Mouse (Mus musculus): ENCODE measurements around the gene Rcor1.

Gene Rcor1

DNA sequence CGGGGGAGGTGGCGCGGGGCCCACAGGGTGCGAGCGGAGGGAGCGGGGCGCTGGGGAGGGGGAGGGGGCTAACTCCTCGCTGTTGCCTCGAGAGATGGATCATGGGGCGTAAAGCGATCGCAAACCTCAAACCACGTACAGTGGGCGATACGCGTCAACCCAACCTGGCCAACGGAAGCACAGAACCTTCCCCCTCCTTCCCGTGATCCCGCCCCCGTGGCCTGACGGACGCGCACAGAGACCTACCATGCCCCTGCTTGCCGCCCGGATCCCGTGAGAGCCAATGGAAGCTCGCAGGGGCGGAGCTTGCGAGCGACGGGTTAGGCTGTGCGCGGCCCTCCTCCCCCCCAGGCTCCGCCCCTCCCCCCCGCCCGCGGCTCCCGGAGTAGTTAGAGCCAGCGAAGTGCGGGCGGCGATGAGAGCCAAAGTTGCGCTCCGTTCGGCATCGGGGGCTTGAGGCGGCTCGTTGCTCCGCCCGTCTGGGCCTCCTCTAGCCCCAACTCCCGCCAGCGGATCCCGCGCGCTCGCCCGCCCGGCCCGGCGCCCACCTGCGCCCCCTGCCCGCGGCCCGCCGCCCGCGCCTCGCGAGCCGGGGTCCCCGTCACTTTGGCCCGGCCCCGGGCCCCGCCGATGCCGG, at the start of gene Rcor1:
Gene Rcor1, plus strand, starts transcription at position 376 of the 637 bp plus-strand sequence.
- peak; percentile 99 to 100 for DNase-seq

DNA sequence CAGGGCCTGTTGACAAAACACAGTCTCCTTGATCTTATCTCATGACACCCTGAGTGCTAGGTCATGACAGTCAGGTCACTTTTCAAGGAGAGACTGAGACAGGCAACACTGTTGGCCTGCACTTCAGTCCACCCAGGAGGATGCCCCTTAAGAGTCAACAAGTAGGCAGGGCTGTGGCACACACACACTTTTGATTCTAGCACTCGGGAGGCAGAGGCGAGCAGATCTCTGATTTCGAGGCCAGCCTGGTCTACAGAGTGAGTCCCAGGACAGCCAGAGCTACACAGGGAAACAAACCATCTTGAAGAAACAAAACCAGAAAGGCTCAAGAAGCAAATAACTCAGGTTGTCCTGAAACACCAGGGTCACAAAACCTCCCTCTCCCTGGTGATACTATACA, 49.7 kb upstream of the Rcor1 start:
- no peak for DNase-seq

DNA sequence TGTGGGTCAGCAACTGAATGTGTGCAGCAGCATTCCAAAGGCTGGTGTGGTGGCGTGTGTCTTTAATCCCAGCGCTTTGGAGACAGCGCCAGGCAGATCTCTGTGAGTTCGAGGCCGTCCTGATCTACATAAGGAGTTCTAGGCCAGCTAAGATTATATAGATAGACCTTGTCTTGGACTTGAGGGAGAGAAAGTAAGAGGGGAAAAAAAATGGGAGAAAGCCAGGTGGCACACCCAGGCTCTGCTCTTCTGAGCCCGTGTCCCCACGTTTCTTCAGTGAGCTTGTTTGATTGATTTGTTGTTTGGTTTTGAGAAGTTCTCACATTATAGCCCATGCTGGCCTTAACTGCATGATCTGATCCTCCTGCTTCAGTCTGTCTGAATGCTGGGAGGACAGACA, 48.7 kb upstream of the Rcor1 start:
- no peak for DNase-seq

DNA sequence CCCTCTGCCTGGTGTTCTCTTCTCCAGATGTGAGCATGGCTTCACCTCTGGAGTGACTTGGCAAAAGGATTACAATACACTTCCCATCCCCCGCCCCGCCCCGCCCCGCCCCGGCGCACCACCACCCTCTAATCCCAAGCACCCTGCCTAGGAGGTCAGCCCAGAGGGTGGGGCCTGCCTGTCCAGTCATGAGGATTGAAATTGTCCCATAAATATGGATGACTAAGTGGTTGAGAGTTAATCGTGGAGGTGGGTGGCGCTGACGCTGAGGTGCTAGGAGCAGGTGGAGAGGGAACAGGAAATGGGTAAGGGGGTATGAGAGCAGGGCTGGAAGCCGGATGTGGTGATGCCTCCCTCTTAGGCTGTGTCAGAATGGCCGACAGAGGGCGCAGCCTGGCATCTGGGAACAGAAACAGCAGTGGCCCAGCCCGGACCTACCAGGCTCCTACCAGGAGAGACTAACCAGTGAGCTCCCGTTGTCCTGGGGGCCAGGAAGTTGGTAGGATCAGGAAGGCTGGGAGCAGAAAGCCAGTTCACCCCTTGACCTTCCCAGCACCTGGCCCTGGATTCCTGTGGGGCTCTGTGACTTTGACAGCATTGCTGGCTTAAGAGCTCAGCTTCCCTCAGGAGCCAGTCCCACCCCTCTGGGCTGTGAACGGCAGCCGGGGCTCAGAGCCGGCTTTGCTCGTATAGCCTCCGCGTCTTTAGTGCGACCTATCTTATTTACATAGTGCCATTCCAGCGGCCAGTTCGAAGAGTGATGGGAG, 47.6 kb upstream of the Rcor1 start:
- DNase-seq, result peak; percentile 87 to 93

DNA sequence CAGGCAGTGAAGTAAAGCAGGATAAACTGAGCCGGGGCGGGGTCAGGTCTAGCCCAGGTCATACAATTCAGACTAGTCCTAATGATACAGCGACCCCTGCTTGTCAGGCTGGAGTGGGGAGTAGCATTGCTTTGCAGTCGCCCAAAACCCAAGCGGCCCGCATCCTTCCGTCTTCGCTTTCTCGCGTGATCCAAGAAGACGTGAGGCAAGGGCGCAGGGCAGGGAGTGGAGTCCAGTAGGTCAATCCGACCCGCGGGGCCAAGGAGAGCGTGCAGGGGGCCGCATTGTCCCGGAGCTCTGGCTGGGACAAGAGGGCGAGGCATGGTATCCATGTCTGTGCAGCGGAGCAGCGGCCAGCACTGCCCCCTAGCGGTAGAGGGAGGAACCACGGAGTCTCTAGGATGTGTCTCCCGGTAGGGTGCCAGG, 47.0 kb upstream of the Rcor1 start:
- DNase-seq, result peak; percentile 96

DNA sequence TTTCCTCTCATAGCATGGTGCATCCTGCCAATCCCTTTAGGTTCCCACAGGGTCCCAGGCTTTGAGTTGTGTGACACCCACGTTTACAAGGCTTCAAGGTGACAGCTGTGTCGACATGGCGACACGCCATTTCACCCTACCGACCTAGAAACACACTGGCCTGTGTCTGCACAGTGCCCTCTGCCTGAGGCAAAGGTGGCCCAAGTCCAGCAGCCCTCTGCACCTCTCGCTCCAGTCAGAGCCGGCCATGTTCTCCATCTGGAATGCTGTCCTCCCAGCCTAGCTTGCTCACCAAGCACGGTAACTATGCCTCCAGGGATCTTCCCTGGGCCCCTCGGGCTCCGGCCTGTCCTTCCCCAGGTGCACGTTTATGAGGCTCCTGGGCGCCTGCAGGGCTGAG, 46.4 kb upstream of the Rcor1 start:
- DNase-seq, result peak in 1 of 2 experiments; percentile 49

DNA sequence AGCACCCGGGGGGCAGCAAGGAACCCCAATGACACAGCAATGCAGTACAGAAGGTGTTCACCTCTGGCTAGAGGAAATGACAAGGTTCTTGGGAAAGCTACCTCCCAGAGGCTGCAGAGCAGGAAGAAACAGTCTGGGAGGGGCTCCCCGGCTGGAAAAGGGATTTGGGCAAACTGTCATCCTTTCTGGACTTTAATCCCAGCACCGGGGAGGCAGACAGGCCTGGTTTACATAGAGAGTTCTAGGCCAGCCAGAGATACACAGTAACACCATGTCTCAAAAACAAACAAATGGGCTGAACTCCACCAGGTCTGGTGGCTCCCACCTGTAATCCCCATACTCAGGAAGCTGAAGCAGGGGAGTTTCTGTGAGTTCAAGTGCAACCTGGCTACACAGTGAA, 45.9 kb upstream of the Rcor1 start:
- DNase-seq, result no peak

DNA sequence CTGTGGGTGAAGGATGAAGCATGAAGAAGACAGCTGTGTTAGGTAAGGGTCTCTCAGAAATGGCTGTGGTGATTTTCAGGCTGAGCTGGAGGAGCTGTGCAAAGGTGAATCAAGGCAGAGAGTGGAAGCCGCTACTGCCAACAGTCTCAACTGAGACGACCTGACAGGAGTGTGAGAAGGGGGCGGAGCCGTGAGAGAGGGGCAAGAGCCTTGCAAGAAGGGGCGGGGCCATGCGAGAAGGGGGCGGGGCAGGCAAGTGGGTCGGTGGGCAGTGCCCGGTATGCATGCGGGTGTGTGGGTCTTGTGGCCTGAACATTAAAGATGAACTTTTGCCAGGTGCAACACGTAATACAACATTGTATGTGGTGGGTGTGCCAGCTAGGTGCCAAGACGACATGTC, 44.5 kb upstream of the Rcor1 start:
- DNase-seq, result no peak

DNA sequence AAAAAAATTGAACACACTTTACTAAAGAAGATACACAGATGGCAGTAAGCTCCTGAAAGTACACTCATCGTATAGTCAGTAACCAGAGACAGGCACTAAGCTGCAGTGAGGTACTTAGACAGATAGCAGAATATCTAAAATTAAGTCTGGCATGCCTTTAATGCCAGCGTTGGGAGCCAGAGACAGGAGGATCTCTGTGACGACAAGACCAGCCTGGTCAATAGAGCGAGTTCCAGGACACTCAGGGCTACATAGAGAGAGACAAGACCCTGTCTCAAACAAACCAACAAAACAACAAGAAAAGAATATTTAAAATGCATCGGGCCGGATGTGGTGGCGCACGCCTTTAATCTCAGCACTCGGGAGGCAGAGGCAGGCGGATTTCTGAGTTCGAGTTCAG, 41.1 kb upstream of the Rcor1 start:
- DNase-seq, result no peak

DNA sequence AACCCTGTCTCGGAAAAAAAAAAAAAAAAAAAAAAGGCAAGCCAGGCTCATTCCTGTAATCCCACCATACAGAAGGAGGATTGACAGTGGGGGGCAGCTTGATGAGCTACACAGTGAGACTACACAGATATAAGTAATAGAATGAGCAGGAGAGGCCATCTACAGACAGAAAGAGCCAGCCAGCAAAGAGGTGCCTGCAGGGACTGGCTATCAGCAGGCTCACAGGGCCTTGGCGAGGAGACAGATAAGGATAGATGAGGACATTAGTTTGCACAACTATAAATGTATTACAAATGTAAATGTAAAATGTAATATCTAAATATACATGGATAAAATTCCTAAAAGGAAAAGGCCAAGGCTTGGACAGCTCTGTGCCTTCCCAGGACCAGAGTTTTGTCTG, 39.3 kb upstream of the Rcor1 start:
- no peak for DNase-seq

DNA sequence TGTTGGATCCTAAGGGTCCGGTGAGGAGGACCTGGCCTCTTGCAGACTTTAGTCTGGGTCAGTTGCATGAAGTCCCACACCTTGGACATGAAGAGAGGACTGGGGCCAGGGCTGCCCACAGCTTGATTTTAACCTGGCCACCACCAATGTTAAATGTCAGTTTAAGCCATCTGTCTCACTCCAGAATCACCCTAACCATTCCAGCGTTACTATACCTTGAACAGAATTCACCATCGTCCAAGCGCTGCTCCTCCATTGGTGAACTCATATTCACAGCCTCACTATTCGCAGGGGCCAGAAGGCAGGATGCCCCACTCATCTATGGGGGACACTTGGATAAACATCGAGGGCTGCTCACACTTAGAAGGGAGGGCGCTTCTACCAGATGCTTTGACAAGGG, 38.2 kb upstream of the Rcor1 start:
- DNase-seq, result no peak

DNA sequence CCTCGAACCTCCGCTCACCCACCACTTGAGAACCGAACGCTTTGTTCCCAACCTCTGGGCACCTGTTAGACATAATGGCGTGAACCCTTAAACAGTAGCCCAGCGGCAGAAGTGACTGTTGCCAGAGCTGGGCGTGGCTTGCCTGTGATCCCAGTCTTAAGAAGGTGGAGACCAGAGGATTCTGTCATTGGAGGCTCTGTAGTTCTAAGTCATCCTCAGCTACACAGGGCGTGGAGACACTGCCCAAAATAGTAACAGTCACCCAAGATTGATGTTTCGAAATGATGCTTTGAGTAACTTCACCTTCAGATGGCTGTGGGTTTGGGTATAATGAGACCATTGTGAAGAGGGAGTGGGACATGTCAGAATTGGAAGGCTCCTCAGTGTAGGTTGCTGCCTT, 35.0 kb upstream of the Rcor1 start:
- no peak for DNase-seq

DNA sequence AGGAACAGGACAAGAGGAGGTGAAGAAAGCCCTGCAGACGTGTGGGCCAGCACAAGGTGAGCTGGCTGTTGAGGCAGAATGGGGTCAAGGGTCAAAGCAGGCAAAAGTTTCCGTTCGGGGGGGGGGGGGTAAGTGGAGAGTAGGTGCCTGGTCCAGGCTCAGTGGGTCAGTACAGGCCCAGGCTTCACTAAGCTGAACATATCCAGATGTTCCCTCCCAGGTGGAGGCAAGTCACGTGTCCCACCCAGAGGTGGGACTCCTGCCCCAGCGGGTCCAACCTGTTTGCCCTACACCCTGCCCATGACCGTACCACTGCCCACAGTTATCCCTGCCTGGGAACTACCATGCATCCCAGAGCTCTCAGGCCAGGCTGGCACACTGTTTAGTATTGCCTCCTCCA, 33.3 kb upstream of the Rcor1 start:
- no peak for DNase-seq

DNA sequence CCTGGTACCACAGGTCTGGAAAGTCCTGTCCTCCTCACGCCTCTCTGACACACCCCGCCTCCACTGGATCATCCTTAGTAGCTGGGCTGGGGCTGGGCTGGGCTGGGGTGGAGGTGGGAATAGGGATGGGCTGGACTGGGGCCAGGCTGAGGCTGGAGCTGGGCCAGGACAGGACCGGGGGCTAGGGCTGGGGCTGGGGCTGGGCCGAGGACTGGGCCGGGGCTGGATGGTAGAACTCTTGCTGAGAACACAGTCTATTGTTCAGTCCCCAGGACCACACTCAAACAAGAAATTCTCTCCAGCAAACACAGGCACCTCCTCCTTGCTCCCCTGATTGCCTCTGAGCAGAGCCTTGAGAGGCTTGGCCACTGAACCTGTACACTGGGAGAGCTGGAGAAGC, 32.8 kb upstream of the Rcor1 start:
- DNase-seq, result no peak

DNA sequence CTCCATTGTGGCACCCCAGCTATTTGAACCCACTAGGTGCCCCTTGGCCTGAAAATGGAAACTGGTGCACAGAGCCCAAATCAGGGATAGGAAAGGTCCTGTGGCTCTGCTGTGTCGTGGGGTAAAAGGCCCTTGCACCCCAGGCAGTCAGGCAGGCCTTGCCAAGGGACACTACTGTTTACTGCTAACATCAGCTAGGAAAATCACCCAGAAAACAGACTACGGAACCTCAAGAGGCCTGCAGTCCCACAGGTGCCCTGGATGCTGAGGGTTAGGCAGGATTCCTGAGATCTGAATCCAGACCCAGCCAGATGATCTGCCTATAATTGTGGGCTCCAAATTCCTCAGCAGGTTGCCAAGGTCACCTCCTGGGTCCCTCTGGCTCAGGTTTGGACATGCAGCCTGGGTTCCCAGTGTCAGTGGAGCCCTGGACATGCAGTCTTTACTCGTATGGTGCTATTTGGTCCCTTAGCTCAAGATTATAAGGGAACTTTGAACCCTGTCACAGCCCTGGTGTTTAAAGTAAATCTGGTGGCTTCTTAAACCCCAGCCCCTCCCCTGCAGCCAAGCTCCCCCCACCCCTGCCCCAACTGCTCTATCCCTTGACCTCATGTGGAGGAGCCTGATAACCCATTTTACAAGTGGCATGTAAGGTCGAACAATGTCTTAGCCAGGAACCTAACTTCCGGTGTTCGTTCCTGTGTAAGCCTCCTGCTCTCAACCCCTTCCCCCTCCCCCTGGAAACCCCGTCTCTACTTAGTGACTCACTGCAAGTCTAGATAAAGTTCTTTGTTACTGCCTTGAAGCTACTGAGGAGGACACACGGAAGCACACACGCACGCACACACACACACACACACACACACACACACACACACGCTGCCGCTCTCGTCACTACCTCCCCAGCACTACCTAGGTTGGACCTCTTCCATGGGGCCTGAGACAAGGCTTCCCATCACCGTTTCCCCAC, 31.7 kb upstream of the Rcor1 start:
- DNase-seq, result peak; percentile 59 to 74

DNA sequence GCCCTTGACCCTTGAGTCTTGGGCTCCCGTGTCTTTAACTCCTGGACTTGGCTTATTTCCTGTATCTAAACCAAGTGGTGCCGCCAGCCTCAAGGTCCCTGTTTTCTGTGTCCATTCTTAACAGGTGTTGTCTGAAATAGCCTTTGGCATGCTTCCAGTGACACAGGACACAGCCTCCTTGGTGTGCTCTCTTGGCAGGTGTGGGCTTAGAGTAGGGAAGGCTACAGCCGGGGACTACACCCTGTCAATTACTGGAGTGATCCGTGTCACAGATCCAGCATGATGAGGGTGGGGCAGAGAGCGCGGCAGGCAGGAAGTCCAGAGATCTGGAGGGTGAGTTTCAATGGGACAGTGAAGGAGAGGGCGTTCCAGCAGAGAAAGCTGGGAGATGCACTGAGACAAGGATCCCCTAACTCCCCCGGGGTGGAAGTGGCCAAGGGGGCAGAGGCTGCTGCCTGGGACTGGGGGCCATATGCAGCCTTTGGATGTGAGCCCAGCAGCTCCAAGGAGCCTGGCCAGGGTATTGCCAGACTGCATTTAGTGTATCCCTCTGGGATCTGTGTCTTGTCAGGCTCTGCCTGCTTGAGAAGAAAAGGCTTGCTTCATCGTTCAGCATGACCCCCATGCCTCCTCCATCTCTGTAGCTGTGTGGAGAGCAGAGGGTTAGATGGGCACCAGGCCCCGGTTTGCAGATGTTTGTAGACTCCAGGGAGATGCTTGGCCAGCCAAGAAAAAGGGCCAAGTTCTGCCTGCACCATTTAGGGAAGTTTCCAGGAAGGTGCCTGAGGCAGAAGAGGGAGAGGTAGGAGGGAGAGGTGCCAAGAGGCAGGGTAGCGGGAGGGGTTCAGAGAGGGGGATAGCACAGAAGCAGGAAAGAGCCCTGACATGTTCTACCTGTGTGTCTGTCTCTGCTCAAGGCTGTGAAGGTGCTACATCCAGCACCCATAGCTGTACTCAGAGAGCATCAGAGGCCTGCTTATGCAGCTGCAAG, 30.4 kb upstream of the Rcor1 start:
- no peak for DNase-seq

DNA sequence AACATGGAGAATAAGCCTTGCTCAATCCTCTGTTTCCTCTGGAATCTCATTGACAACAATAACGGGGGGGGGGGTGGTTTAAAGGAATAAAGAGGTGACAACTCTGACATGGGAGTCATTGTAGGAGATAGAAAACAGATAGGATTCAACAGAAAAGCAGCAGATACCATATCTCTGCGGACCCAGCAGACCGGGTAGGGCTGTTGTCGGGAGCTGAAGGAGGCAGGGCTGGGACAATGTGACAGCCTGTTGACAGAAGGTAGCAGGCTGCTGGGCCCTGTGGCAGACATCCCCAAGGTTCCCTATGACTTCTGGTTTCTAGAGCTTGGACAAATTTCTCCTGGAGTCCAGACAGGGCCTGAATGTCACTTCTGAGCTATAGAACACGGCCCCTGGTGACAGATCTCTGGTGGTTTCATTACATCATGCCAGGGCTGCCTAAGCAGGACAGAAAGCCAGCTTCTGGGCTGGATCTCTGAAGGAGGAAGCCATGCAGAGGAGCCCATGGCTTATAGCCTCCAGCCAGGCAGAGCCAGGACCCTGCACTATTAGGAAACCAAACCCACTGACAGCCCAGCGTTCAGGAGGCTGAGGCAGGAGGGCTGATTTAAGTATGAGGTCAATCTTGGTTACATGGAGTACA, 29.4 kb upstream of the Rcor1 start:
- no peak for DNase-seq

DNA sequence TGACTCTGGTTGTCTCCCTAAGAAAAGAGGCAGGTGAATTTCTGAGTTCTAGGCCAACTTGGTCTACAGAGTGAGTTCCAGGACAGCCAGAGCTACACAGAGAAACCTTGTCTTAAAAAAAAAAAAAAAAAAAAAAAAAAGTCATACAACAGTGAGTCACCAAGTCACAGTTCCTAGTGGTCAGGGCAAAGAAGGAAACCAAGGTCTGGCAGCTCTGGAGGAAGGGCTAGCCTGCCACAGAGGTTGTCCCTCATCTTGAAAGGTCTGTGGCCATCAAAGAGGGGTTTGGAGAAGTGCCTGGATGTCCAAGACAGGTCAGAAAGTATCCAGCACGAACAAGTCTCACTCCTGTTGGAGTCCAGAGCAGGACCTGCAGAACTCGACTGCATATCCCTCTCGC, 22.3 kb upstream of the Rcor1 start:
- DNase-seq, result no peak

DNA sequence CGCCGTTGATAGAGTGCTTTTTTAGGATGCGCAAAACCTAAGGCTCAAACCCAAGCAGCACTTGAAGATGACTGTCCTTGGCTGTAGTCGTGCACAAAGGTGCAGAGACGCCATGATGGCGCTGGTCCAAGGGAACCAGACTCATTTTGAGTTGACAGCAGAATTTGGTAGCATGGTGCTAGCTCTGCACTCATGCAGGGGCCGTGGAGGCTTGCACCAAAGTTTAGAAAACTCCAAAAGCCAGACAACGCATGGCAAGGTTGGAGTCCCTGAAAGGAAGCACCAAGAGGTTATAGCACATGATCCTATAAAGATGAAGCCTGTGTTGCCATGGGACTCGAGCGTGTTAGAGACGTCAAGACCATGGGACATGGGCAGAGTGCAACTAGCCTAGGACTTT, 21.1 kb upstream of the Rcor1 start:
- no peak for DNase-seq

DNA sequence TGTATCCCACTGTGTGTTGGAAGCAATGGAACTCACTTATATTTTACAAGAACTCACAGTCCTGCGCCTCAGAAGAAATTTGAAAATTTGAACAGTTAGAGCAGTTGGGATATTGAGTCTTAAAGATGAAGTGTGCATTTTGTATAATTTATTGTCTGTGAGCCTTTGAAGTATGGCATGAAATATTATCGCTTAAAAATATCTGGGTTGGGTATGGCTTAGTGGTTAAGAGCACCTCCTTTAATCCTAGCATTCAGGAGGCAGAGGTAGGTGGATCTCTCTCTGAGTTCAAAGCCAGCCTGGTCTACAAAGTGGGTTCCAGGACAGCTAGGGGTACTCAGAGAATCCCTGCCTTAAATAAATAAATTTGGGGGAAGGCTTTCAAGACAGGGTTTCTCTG, 20.1 kb upstream of the Rcor1 start:
- DNase-seq, result no peak

DNA sequence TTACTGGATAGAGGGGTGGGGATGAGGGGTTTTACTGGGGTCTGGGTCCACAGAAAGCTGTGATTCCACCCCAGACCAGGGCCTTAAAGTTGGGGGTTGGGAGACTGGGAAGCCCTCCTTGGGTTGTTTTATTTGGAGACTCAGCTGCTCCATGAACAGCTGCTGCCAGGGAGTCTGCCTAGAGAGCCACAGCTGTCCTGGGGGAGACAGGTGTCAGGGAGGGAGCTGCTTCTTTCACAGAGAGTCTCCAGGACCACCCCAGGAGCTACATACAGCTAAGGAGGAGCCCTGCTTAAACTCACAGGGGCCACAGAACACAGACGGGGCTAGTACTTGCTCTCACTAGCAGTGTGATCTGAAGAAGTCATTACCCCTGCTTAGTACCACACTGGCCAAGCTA, 18.0 kb upstream of the Rcor1 start:
- no peak for DNase-seq

DNA sequence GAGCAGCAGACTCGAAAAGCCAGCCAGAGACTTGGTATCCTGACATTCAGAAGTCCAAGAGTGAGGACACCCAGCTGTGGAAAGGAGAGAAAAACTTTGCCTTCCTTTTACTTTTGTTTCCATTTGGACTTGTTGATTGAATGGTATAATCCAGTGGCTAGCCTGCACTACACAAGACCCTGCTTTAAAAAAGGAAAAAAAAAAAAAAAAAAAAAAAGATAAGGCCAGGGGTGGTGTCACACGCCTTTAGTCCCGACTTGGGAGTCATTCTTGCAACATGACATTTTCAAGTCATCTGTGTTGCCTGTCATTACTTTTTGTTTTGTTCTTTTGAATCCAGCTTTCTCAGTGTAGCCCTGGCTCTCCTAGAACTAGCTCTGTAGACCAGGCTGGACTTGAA, 17.6 kb upstream of the Rcor1 start:
- no peak for DNase-seq

All from kidney, postnatal 4 days (tissue).